Mouse (Mus musculus) cerebellum, adult 18-20 months (tissue): ENCODE results near the gene Clasp1.

Experiments used
- DNase-seq, 2 experiments: peaks; one replicate each; pipeline ENCODE4 v3.0.0; 2021

Gene Clasp1

GRCm38 (mm10) chr1:118388757-118389453 lies at the start of gene Clasp1:
Gene Clasp1 (plus strand): TSS chr1:118389058.
- DNase-seq, result peak; percentile 95 to 96

GRCm38 (mm10) chr1:118343649-118344435 lies 45.0 kb upstream of the Clasp1 start:
- DNase-seq, result no peak

GRCm38 (mm10) chr1:118349922-118350321 lies 38.9 kb upstream of the Clasp1 start:
- DNase-seq, result no peak

GRCm38 (mm10) chr1:118359071-118359761 lies 29.6 kb upstream of the Clasp1 start:
- DNase-seq, result peak; percentile 3 to 6

- DNase-seq, result peak in 1 of 2 experiments; percentile 7
Observed at GRCm38 (mm10) chr1:118367970-118368369, 20.9 kb upstream of the Clasp1 start.

GRCm38 (mm10) chr1:118368721-118369461 lies 20.0 kb upstream of the Clasp1 start:
- no peak for DNase-seq

- no peak for DNase-seq
Observed at GRCm38 (mm10) chr1:118377784-118378183, 11.1 kb upstream of the Clasp1 start.

GRCm38 (mm10) chr1:118380105-118380786 lies 8.6 kb upstream of the Clasp1 start:
- DNase-seq, result no peak

GRCm38 (mm10) chr1:118388127-118388756 lies 616 bp upstream of the Clasp1 start:
- peak; percentile 68 to 70 for DNase-seq

- DNase-seq, result peak in 1 of 2 experiments; percentile 62
Observed at GRCm38 (mm10) chr1:118389454-118390265, 802 bp downstream of the Clasp1 start.

- DNase-seq, result peak in 1 of 2 experiments; percentile 7
Observed at GRCm38 (mm10) chr1:118390266-118390660, 1.4 kb downstream of the Clasp1 start.

- DNase-seq, result peak; percentile 16 to 27
Observed at GRCm38 (mm10) chr1:118390871-118391387, 2.1 kb downstream of the Clasp1 start.

GRCm38 (mm10) chr1:118392246-118392645 lies 3.4 kb downstream of the Clasp1 start:
- DNase-seq, result no peak

- DNase-seq, result no peak
Observed at GRCm38 (mm10) chr1:118393916-118394315, 5.1 kb downstream of the Clasp1 start.

- no peak for DNase-seq
Observed at GRCm38 (mm10) chr1:118397866-118398265, 9.0 kb downstream of the Clasp1 start.

- DNase-seq, result no peak
Observed at GRCm38 (mm10) chr1:118398567-118398966, 9.7 kb downstream of the Clasp1 start.

- no peak for DNase-seq
Observed at GRCm38 (mm10) chr1:118399625-118400310, 10.9 kb downstream of the Clasp1 start.

GRCm38 (mm10) chr1:118401991-118402390 lies 13.1 kb downstream of the Clasp1 start:
- no peak for DNase-seq

GRCm38 (mm10) chr1:118402556-118402955 lies 13.7 kb downstream of the Clasp1 start:
- DNase-seq, result no peak

- DNase-seq, result no peak
Observed at GRCm38 (mm10) chr1:118402966-118403365, 14.1 kb downstream of the Clasp1 start.
